8 mouse cellular contexts compared by ENCODE assay signal in the genomic region with DNA sequence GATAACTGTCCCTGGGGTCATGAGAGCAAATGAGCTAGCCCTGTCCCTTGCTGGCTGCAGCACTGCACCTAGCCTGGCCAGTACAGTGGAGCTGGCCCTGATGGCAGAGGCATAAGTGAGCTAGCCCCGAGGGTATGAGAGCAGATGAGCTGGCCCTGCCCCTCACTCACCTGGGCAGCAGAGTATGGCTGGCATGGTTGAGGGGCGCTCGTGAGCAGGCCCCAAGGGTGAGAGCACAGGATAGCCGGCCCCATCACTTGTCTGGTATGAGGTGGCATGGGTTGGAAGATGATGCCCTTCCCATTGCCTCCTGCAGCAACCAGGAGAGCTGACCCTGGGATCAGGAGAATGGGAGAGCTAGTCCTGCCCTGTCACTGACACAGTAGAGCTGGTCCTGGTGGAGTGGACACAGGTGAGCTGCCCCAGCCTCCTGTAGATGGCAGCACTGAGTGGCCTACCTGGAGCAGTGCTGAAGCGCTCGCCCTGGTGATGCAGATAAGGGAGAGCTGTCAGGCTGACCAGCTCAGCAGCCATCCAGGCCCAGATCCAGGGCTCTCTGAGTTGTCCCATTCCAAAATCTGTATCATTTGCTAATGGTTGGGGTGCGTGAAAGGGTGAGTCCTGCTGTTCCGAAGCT. TPM values are rescaled to one million over a fixed set of nuclear protein-coding genes. Genes with fewer than 3 reads are reported as not detected.
A peak's percentile ranks its signal among the peaks of the same experiment; 100 is the strongest.
DNase-seq lines count a peak whose midpoint lies in the region; ATAC-seq lines count a peak whose summit lies in the region.

No protein-coding gene starts in this region.

- peaks cover 45% of the 10 kb centered on the region for H3K36me3 ChIP-seq in forebrain, embryonic 13.5 days (ENCODE audit: poor library complexity, severe bottlenecking)
- H3K36me3 ChIP-seq in forebrain, embryonic 12.5 days (replicated peaks), result peaks cover 36% of the 10 kb centered on the region

- no peak overlapping the region for H3K4me3 ChIP-seq in forebrain, embryonic 13.5 days
- H3K4me3 ChIP-seq in forebrain, embryonic 12.5 days (replicated peaks), result no peak overlapping the region

- WGBS in forebrain, embryonic 13.5 days, result 78% methylated on average over 8 of the region's 8 CpGs
- 77% methylated on average over 8 of the region's 8 CpGs for WGBS in forebrain, embryonic 12.5 days

- no peaks in the 10 kb centered on the region for H3K4me1 ChIP-seq in forebrain, embryonic 13.5 days
- H3K4me1 ChIP-seq in forebrain, embryonic 12.5 days, result 0 out of 2 replicates have a peak, but pooled peaks cover 5% of the 10 kb centered on the region

- DNase-seq in B cell, adult 2 months, result peak; percentile 54 to 55
- peak; percentile 74 for DNase-seq in brain, adult 2 months (ENCODE audit: low read depth, low spot score)
- DNase-seq in kidney, postnatal 25 days, result peak; percentile 65 to 71
- peak; percentile 54 for DNase-seq in urinary bladder, adult 2 months (ENCODE audit: low spot score)

- H3K4me2 ChIP-seq in forebrain, embryonic 13.5 days, result no peak overlapping the region
- H3K4me2 ChIP-seq in forebrain, embryonic 12.5 days, result no peak overlapping the region

- H3K9me3 ChIP-seq in forebrain, embryonic 13.5 days (replicated peaks), result no peaks in the 10 kb centered on the region
- H3K9me3 ChIP-seq in forebrain, embryonic 12.5 days, result no peaks in the 10 kb centered on the region

- H3K27ac ChIP-seq in forebrain, embryonic 13.5 days, result no peak overlapping the region
- H3K27ac ChIP-seq in forebrain, embryonic 12.5 days, result no peak overlapping the region

- H3K27me3 ChIP-seq in forebrain, embryonic 13.5 days, result no peaks in the 10 kb centered on the region
- H3K27me3 ChIP-seq in forebrain, embryonic 12.5 days, result no peaks in the 10 kb centered on the region

- ATAC-seq in forebrain, embryonic 13.5 days, result peak; percentile 33
- no peak for ATAC-seq in forebrain, embryonic 12.5 days (ENCODE audit: low FRiP score)
- ATAC-seq in erythroblast, adult 5-6 weeks (replicated peaks; ENCODE audit: low FRiP score, poor library complexity, severe bottlenecking), result peak; percentile 79
- 0 out of 2 replicates have a peak, but pooled peaks have one; percentile 18 for ATAC-seq in megakaryocyte progenitor cell, adult 5-6 weeks (replicated peaks; ENCODE audit: poor library complexity)

- no peak overlapping the region for H3K9ac ChIP-seq in forebrain, embryonic 13.5 days
- no peak overlapping the region for H3K9ac ChIP-seq in forebrain, embryonic 12.5 days

RNA-seq across cellular contexts. Expression of gene Hal, which starts 3.4 kb away (rescaled TPM):
- polyA plus RNA-seq in forebrain, embryonic 13.5 days (2015; fragmentation: Nextera tagmentation; extraction: Ambion mirVana), result not detected in 2 replicates
- 0.08 TPM in 1 of 2 replicates, not detected in the other for polyA plus RNA-seq in forebrain, embryonic 12.5 days (2016; fragmentation: Nextera tagmentation; extraction: Ambion mirVana)
- 2.5 and 3.6 TPM in 2 replicates for total RNA-seq in erythroblast, adult 5-6 weeks (2015; ENCODE audit: low replicate concordance)
- total RNA-seq in erythroblast, adult 5-6 weeks (2017; ENCODE audit: low replicate concordance), result 0.51 and 1.3 TPM in 2 replicates
- total RNA-seq in megakaryocyte progenitor cell, adult 5-6 weeks (2015), result 0.42 and 0.71 TPM in 2 replicates
- total RNA-seq in megakaryocyte progenitor cell, adult 5-6 weeks (2017), result 1.1 TPM in 2 replicates
- 0.08 and 0.10 TPM in 2 replicates for polyA plus RNA-seq in urinary bladder, adult 2 months (2012; rRNA removed)

RNA-seq across cellular contexts. Expression of gene Lta4h, which starts 32.0 kb away (rescaled TPM):
- 110 and 116 TPM in 2 replicates for polyA plus RNA-seq in forebrain, embryonic 13.5 days (2015; fragmentation: Nextera tagmentation; extraction: Ambion mirVana)
- 137 and 145 TPM in 2 replicates for polyA plus RNA-seq in forebrain, embryonic 12.5 days (2016; fragmentation: Nextera tagmentation; extraction: Ambion mirVana)
- 251 and 286 TPM in 2 replicates for total RNA-seq in erythroblast, adult 5-6 weeks (2015; ENCODE audit: low replicate concordance)
- 144 and 157 TPM in 2 replicates for total RNA-seq in erythroblast, adult 5-6 weeks (2017; ENCODE audit: low replicate concordance)
- 1,064 and 1,073 TPM in 2 replicates for total RNA-seq in megakaryocyte progenitor cell, adult 5-6 weeks (2015)
- 756 and 853 TPM in 2 replicates for total RNA-seq in megakaryocyte progenitor cell, adult 5-6 weeks (2017)
- 78.4 and 82.2 TPM in 2 replicates for polyA plus RNA-seq in urinary bladder, adult 2 months (2012; rRNA removed)

RNA-seq across cellular contexts. Expression of gene Amdhd1, which starts 54.7 kb away (rescaled TPM):
- polyA plus RNA-seq in forebrain, embryonic 13.5 days (2015; fragmentation: Nextera tagmentation; extraction: Ambion mirVana), result 0.30 TPM in 1 of 2 replicates, not detected in the other
- 0.08 and 0.21 TPM in 2 replicates for polyA plus RNA-seq in forebrain, embryonic 12.5 days (2016; fragmentation: Nextera tagmentation; extraction: Ambion mirVana)
- total RNA-seq in erythroblast, adult 5-6 weeks (2015; ENCODE audit: low replicate concordance), result not detected in 2 replicates
- not detected in 2 replicates for total RNA-seq in erythroblast, adult 5-6 weeks (2017; ENCODE audit: low replicate concordance)
- 0.17 and 0.68 TPM in 2 replicates for total RNA-seq in megakaryocyte progenitor cell, adult 5-6 weeks (2015)
- 0.07 and 0.08 TPM in 2 replicates for total RNA-seq in megakaryocyte progenitor cell, adult 5-6 weeks (2017)
- polyA plus RNA-seq in urinary bladder, adult 2 months (2012; rRNA removed), result 0.67 and 0.83 TPM in 2 replicates

RNA-seq across cellular contexts. Expression of gene Ccdc38, which starts 55.3 kb away (rescaled TPM):
- 0.41 and 0.68 TPM in 2 replicates for polyA plus RNA-seq in forebrain, embryonic 13.5 days (2015; fragmentation: Nextera tagmentation; extraction: Ambion mirVana)
- polyA plus RNA-seq in forebrain, embryonic 12.5 days (2016; fragmentation: Nextera tagmentation; extraction: Ambion mirVana), result 0.56 and 0.72 TPM in 2 replicates
- not detected in 2 replicates for total RNA-seq in erythroblast, adult 5-6 weeks (2015; ENCODE audit: low replicate concordance)
- 0.34 TPM in 1 of 2 replicates, not detected in the other for total RNA-seq in erythroblast, adult 5-6 weeks (2017; ENCODE audit: low replicate concordance)
- total RNA-seq in megakaryocyte progenitor cell, adult 5-6 weeks (2015), result 0.10 and 0.12 TPM in 2 replicates
- 0.04 and 0.20 TPM in 2 replicates for total RNA-seq in megakaryocyte progenitor cell, adult 5-6 weeks (2017)
- 0.01 TPM in 1 of 2 replicates, not detected in the other for polyA plus RNA-seq in urinary bladder, adult 2 months (2012; rRNA removed)
